Mouse (Mus musculus): ENCODE measurements around the gene Syt3. TPM values are rescaled to one million over a fixed set of nuclear protein-coding genes. Genes with fewer than 3 reads are reported as not detected.

Gene Syt3
- polyA plus RNA-seq, 1 experiment from 2014 or later: not detected

- 5% methylated on average over 23 of the region's 26 CpGs for WGBS (ENCODE audit: insufficient replicate concordance)
- no peaks in the 10 kb centered on the region for H3K9me3 ChIP-seq (replicated peaks)
- no peak; the same call in 1 of the 2 replicates for ATAC-seq (ENCODE audit: insufficient read depth)
- no peaks in the 10 kb centered on the region for H3K36me3 ChIP-seq (replicated peaks)
- peak overlapping the region; percentile 51; the same call in 1 of the 2 replicates for H3K4me3 ChIP-seq (replicated peaks)
- no peak overlapping the region for H3K9ac ChIP-seq
- peaks cover 14% of the 10 kb centered on the region for H3K4me1 ChIP-seq (replicated peaks)
- H3K4me2 ChIP-seq: peak overlapping the region; percentile 77
- H3K27me3 ChIP-seq: peaks cover 86% of the 10 kb centered on the region
- no peak overlapping the region for H3K27ac ChIP-seq (replicated peaks)
These were observed 24.8 kb upstream of the Syt3 start for GRCm38 (mm10) chr7:44358886-44359654.

- Histone ChIP-seq H3K9ac (no peak overlapping the region), H3K4me1 (replicated peaks) (peaks cover 14% of the 10 kb centered on the region), H3K27me3 (peaks cover 79% of the 10 kb centered on the region), H3K9me3 (replicated peaks) (no peaks in the 10 kb centered on the region), H3K36me3 (replicated peaks) (no peaks in the 10 kb centered on the region), H3K4me3 (replicated peaks) (peak overlapping the region; percentile 51), H3K27ac (replicated peaks) (no peak overlapping the region), H3K4me2 (peak overlapping the region; percentile 77)
- WGBS (ENCODE audit: insufficient replicate concordance): under 1% methylated on average over 54 of the region's 54 CpGs
- peak; percentile 46 for ATAC-seq (ENCODE audit: insufficient read depth)
These were observed 23.8 kb upstream of the Syt3 start for GRCm38 (mm10) chr7:44359908-44360672.

- H3K27ac ChIP-seq (replicated peaks): no peak overlapping the region
- peaks cover 14% of the 10 kb centered on the region for H3K4me1 ChIP-seq (replicated peaks)
- H3K36me3 ChIP-seq (replicated peaks): no peaks in the 10 kb centered on the region
- peak overlapping the region; percentile 77; the same call in 1 of the 2 replicates for H3K4me2 ChIP-seq
- H3K27me3 ChIP-seq: peaks cover 71% of the 10 kb centered on the region
- no peak overlapping the region for H3K9ac ChIP-seq
- 15% methylated on average over 21 of the region's 21 CpGs for WGBS (ENCODE audit: insufficient replicate concordance)
- no peaks in the 10 kb centered on the region for H3K9me3 ChIP-seq (replicated peaks)
- ATAC-seq (ENCODE audit: insufficient read depth): 0 out of 2 replicates have a peak, but pooled peaks have one; percentile 13
- peak overlapping the region; percentile 51; the same call in 1 of the 2 replicates for H3K4me3 ChIP-seq (replicated peaks)
These were observed 23.1 kb upstream of the Syt3 start for GRCm38 (mm10) chr7:44360792-44361301.

- no peak for ATAC-seq (ENCODE audit: insufficient read depth)
- WGBS (ENCODE audit: insufficient replicate concordance): 75% methylated on average over 8 of the region's 8 CpGs
- H3K36me3 ChIP-seq (replicated peaks): no peaks in the 10 kb centered on the region
These were observed 11.2 kb upstream of the Syt3 start for GRCm38 (mm10) chr7:44372678-44373077.

GRCm38 (mm10) chr7:44373460-44373859 is 10.4 kb upstream of the Syt3 start:
- peak overlapping the region; percentile 82 for H3K4me2 ChIP-seq
- H3K9me3 ChIP-seq (replicated peaks): no peaks in the 10 kb centered on the region
- WGBS (ENCODE audit: insufficient replicate concordance): 8% methylated on average over 7 of the region's 7 CpGs
- 0 out of 2 replicates have a peak overlapping the region, but pooled peaks have one; percentile 15 for H3K9ac ChIP-seq
- no peaks in the 10 kb centered on the region for H3K36me3 ChIP-seq (replicated peaks)
- peaks cover 22% of the 10 kb centered on the region for H3K4me1 ChIP-seq (replicated peaks)
- H3K4me3 ChIP-seq (replicated peaks): peak overlapping the region; percentile 63
- peaks cover 8% of the 10 kb centered on the region; the same call in 1 of the 2 replicates for H3K27me3 ChIP-seq
- ATAC-seq (ENCODE audit: insufficient read depth): no peak; the same call in 1 of the 2 replicates
- H3K27ac ChIP-seq (replicated peaks): no peak overlapping the region

More at GRCm38 (mm10) chr7:44372678-44373077, 11.2 kb upstream of the Syt3 start:
- Histone ChIP-seq H3K4me1 (replicated peaks) (peaks cover 22% of the 10 kb centered on the region), H3K4me3 (replicated peaks) (no peak overlapping the region), H3K9me3 (replicated peaks) (no peaks in the 10 kb centered on the region), H3K27me3 (peaks cover 8% of the 10 kb centered on the region; the same call in 1 of the 2 replicates), H3K27ac (replicated peaks) (no peak overlapping the region), H3K9ac (no peak overlapping the region), H3K4me2 (no peak overlapping the region)

- ATAC-seq (ENCODE audit: insufficient read depth): peak; percentile 87
- peaks cover 8% of the 10 kb centered on the region; the same call in 1 of the 2 replicates for H3K27me3 ChIP-seq
- H3K27ac ChIP-seq (replicated peaks): no peak overlapping the region
- peak overlapping the region; percentile 82 for H3K4me2 ChIP-seq
- WGBS (ENCODE audit: insufficient replicate concordance): under 1% methylated on average over 19 of the region's 19 CpGs
- peaks cover 22% of the 10 kb centered on the region for H3K4me1 ChIP-seq (replicated peaks)
- peak overlapping the region; percentile 51 for H3K9ac ChIP-seq
- H3K4me3 ChIP-seq (replicated peaks): peak overlapping the region; percentile 63
- no peaks in the 10 kb centered on the region for H3K9me3 ChIP-seq (replicated peaks)
- no peaks in the 10 kb centered on the region for H3K36me3 ChIP-seq (replicated peaks)
These were observed 9.8 kb upstream of the Syt3 start for GRCm38 (mm10) chr7:44373889-44374652.

GRCm38 (mm10) chr7:44374756-44375155 is 9.1 kb upstream of the Syt3 start:
- no peak for ATAC-seq (ENCODE audit: insufficient read depth)

GRCm38 (mm10) chr7:44375207-44375606 is 8.7 kb upstream of the Syt3 start:
- Histone ChIP-seq H3K4me2 (no peak overlapping the region; the same call in 1 of the 2 replicates), H3K27ac (replicated peaks) (no peak overlapping the region), H3K27me3 (peaks cover 12% of the 10 kb centered on the region), H3K9ac (no peak overlapping the region), H3K4me1 (replicated peaks) (peaks cover 22% of the 10 kb centered on the region), H3K9me3 (replicated peaks) (no peaks in the 10 kb centered on the region), H3K36me3 (replicated peaks) (no peaks in the 10 kb centered on the region), H3K4me3 (replicated peaks) (no peak overlapping the region)
- ATAC-seq (ENCODE audit: insufficient read depth): no peak
- 25% methylated on average over 10 of the region's 10 CpGs for WGBS (ENCODE audit: insufficient replicate concordance)

More at GRCm38 (mm10) chr7:44374756-44375155, 9.1 kb upstream of the Syt3 start:
- H3K36me3 ChIP-seq (replicated peaks): no peaks in the 10 kb centered on the region
- H3K4me2 ChIP-seq: peak overlapping the region; percentile 82
- peaks cover 11% of the 10 kb centered on the region for H3K27me3 ChIP-seq
- H3K4me1 ChIP-seq (replicated peaks): peaks cover 22% of the 10 kb centered on the region
- WGBS (ENCODE audit: insufficient replicate concordance): 7% methylated on average over 5 of the region's 5 CpGs
- no peak overlapping the region for H3K27ac ChIP-seq (replicated peaks)
- no peaks in the 10 kb centered on the region for H3K9me3 ChIP-seq (replicated peaks)
- H3K9ac ChIP-seq: peak overlapping the region; percentile 51; the same call in 1 of the 2 replicates
- H3K4me3 ChIP-seq (replicated peaks): peak overlapping the region; percentile 63

- Histone ChIP-seq H3K4me2 (no peak overlapping the region), H3K27ac (replicated peaks) (no peak overlapping the region), H3K36me3 (replicated peaks) (no peaks in the 10 kb centered on the region), H3K4me3 (replicated peaks) (no peak overlapping the region), H3K27me3 (peaks cover 16% of the 10 kb centered on the region), H3K4me1 (replicated peaks) (peaks cover 22% of the 10 kb centered on the region), H3K9me3 (replicated peaks) (no peaks in the 10 kb centered on the region), H3K9ac (no peak overlapping the region)
- WGBS (ENCODE audit: insufficient replicate concordance): 66% methylated on average over 3 of the region's 3 CpGs
- ATAC-seq (ENCODE audit: insufficient read depth): no peak
These were observed 8.1 kb upstream of the Syt3 start for GRCm38 (mm10) chr7:44375793-44376192.

GRCm38 (mm10) chr7:44378290-44378689 is 5.6 kb upstream of the Syt3 start:
- peaks cover 37% of the 10 kb centered on the region for H3K27me3 ChIP-seq
- no peak overlapping the region for H3K27ac ChIP-seq (replicated peaks)
- H3K4me1 ChIP-seq (replicated peaks): peaks cover 16% of the 10 kb centered on the region
- H3K36me3 ChIP-seq (replicated peaks): no peaks in the 10 kb centered on the region
- H3K4me2 ChIP-seq: no peak overlapping the region
- WGBS (ENCODE audit: insufficient replicate concordance): 39% methylated on average over 4 of the region's 4 CpGs
- H3K4me3 ChIP-seq (replicated peaks): no peak overlapping the region
- H3K9me3 ChIP-seq (replicated peaks): no peaks in the 10 kb centered on the region
- ATAC-seq (ENCODE audit: insufficient read depth): no peak
- no peak overlapping the region for H3K9ac ChIP-seq

All from liver, embryonic 15.5 days (tissue).